ENCODE assay signal across 8 mouse cellular contexts in genomic region chr4:123261721-123262401, GRCm38 (mm10). TPM values are rescaled to one million over a fixed set of nuclear protein-coding genes. Genes with fewer than 3 reads are reported as not detected.
DNase-seq lines count a peak whose midpoint lies in the region; ATAC-seq and TF ChIP-seq lines count a peak whose summit lies in the region.

Gene Pabpc4, plus strand, starts transcription at chr4:123262351.

- 58% methylated on average over 5 of the region's 5 CpGs for WGBS in kidney, postnatal 0 days
- WGBS in intestine, embryonic 15.5 days, result 59% methylated on average over 5 of the region's 5 CpGs

- no peaks in the 10 kb centered on the region for H3K9me3 ChIP-seq in kidney, postnatal 0 days (replicated peaks; ENCODE audit: low read length)
- H3K9me3 ChIP-seq in intestine, embryonic 15.5 days, result no peaks in the 10 kb centered on the region
- no peaks in the 10 kb centered on the region for H3K9me3 ChIP-seq in megakaryocyte, embryonic 14.5 days

- H3K4me1 ChIP-seq in kidney, postnatal 0 days (replicated peaks; ENCODE audit: insufficient read depth, low read length), result 0 out of 2 replicates have a peak, but pooled peaks cover 5% of the 10 kb centered on the region
- H3K4me1 ChIP-seq in intestine, embryonic 15.5 days (replicated peaks), result peaks cover 12% of the 10 kb centered on the region
- peaks cover 10% of the 10 kb centered on the region for H3K4me1 ChIP-seq in megakaryocyte, embryonic 14.5 days

- no peak for ATAC-seq in kidney, postnatal 0 days (replicated peaks; ENCODE audit: low FRiP score, low read depth)
- ATAC-seq in intestine, embryonic 15.5 days, result peak; percentile 86

- DNase-seq in kidney, postnatal 0 days (ENCODE audit: low spot score), result no peak
- no peak for DNase-seq in kidney, postnatal 4 days
- no peak for DNase-seq in adrenal gland, postnatal 4 days (ENCODE audit: low spot score in 2 of 2)
- no peak for DNase-seq in gastrocnemius, postnatal 25 days
- no peak for DNase-seq in embryo, embryonic 10.5 days (ENCODE audit: low spot score)
- no peak for DNase-seq in urinary bladder, postnatal 10 days (ENCODE audit: low spot score)

- no peak within 1 kb of the TSS for H3K27ac ChIP-seq in kidney, postnatal 0 days
- no peak within 1 kb of the TSS for H3K27ac ChIP-seq in intestine, embryonic 15.5 days

- H3K4me3 ChIP-seq in kidney, postnatal 0 days (replicated peaks; ENCODE audit: low read depth, low read length), result no peak within 1 kb of the TSS
- H3K4me3 ChIP-seq in intestine, embryonic 15.5 days (replicated peaks), result no peak within 1 kb of the TSS
- no peak within 1 kb of the TSS for H3K4me3 ChIP-seq in megakaryocyte, embryonic 14.5 days (replicated peaks)

- no peaks in the 10 kb centered on the region for H3K36me3 ChIP-seq in kidney, postnatal 0 days (ENCODE audit: insufficient read depth, low read length)
- H3K36me3 ChIP-seq in intestine, embryonic 15.5 days, result no peaks in the 10 kb centered on the region
- no peaks in the 10 kb centered on the region for H3K36me3 ChIP-seq in megakaryocyte, embryonic 14.5 days (replicated peaks; ENCODE audit: low read length)

- H3K4me2 ChIP-seq in kidney, postnatal 0 days (ENCODE audit: low read length), result no peak within 1 kb of the TSS
- no peak within 1 kb of the TSS for H3K4me2 ChIP-seq in intestine, embryonic 15.5 days (replicated peaks)

- no peak for TF ChIP-seq CTCF in kidney, postnatal 0 days (IDR thresholded peaks at IDR 0.05; ENCODE audit: low read depth)

- H3K9ac ChIP-seq in kidney, postnatal 0 days (ENCODE audit: low read depth, low read length), result no peak within 1 kb of the TSS
- no peak within 1 kb of the TSS for H3K9ac ChIP-seq in intestine, embryonic 15.5 days

- H3K27me3 ChIP-seq in kidney, postnatal 0 days (ENCODE audit: insufficient read depth, low read length), result no peaks in the 10 kb centered on the region
- no peaks in the 10 kb centered on the region for H3K27me3 ChIP-seq in intestine, embryonic 15.5 days (replicated peaks)
- peaks cover 47% of the 10 kb centered on the region for H3K27me3 ChIP-seq in megakaryocyte, embryonic 14.5 days (replicated peaks)

RNA-seq across cellular contexts. Expression of gene Pabpc4, which starts in this region (rescaled TPM):
- polyA plus RNA-seq in kidney, postnatal 0 days (2015; fragmentation: Nextera tagmentation; extraction: Ambion mirVana), result 28.2 and 29.7 TPM in 2 replicates
- 100 to 1,000 TPM; 104 to 119 TPM for total RNA-seq in adrenal gland, postnatal 4 days (2021)
- 100 to 1,000 TPM; 278 to 325 TPM for total RNA-seq in gastrocnemius, postnatal 25 days (2021)
- 40.7 and 48.7 TPM in 2 replicates for polyA plus RNA-seq in intestine, embryonic 15.5 days (2015; fragmentation: Nextera tagmentation; extraction: Ambion mirVana)
- polyA plus RNA-seq in megakaryocyte, embryonic 14.5 days (2012; ENCODE audit: insufficient read depth, low replicate concordance), result 478 and 1,194 TPM in 2 replicates
